Mouse (Mus musculus) lung, adult 2 months (tissue): ENCODE results near the gene Klk1b5. TPM values are rescaled to one million over a fixed set of nuclear protein-coding genes. Genes with fewer than 3 reads are reported as not detected.
A peak's percentile ranks its signal among the peaks of the same experiment; 100 is the strongest.
"Not testable (repeated sequence)": the region's sequence is repeated elsewhere in the genome, so short reads cannot be mapped to it uniquely, and the experiment has no call there.

ENCODE experiments used
- DNase-seq: peaks from one replicate; pipeline ENCODE4 v3.0.0; 2022
- H3K4me1 ChIP-seq: fragments of 200-500 bp; 2 replicates; pipeline ENCODE4 v1.6.1; 2011; ENCODE audit warnings: low read length; ENCODE audit not compliant: control insufficient read depth, insufficient read depth
- H3K4me3 ChIP-seq: fragments of 200-500 bp; replicated peaks from 2 replicates; pipeline ENCODE3; 2011; ENCODE audit warnings: low read depth, mild to moderate bottlenecking, control low read depth, low read length; ENCODE audit errors: extremely low read depth
- CTCF ChIP-seq: fragments of 200-500 bp; IDR thresholded peaks from 2 replicates; pipeline ENCODE4 v1.5.1; 2011; ENCODE audit warnings: mild to moderate bottlenecking, low read length, control low read depth; ENCODE audit not compliant: insufficient read depth
- POLR2A ChIP-seq: fragments of 200-500 bp; IDR thresholded peaks from 2 replicates; pipeline ENCODE4 v1.6.1; 2011; ENCODE audit warnings: low read depth, mild to moderate bottlenecking, control low read depth, low read length, borderline replicate concordance; ENCODE audit errors: extremely low read depth
- WGBS: fragments of 180-500 bp; shearing (Covaris S2); methylation state at CpG from one replicate; pipeline ENCODE4 v1.1.7; 2018; 5-methylcytosine and 5-hydroxymethylcytosine counted together
- polyA plus RNA-seq: library from polyadenylated mRNA; depleted of rRNA; stranded (reverse); fragments of >200 nt; gene quantifications from 2 replicates; pipeline ENCODE4 v1.2.3, GENCODE M21; 2012

The Klk1b5 gene
- polyA plus RNA-seq, 1 experiment, result not detected

DNA sequence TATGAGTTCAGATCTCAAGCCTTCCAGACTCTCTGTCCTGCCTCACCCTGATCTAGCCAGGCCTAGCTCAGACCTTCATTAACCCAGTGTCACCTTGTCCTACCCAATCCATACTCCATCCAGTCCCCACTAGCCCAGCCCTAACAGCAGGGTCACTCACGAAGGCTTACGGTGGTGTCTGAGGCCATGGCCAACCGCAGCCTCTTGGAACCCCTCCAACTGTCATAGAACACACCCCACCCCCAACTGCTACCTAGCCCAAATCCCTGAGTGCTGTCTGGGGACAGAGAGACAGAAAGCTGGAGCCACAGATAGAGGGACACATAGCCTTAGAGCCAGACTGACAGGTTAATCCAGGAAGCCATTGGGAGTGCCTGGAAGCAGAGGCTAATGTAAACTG, 20.2 kb downstream of the Klk1b5 start, which contains the start of gene Gm36864:
Gene Gm36864 (plus strand): TSS at position 269 of the 400 bp plus-strand sequence.
- 67% methylated on average over 3 of the region's 3 CpGs for WGBS
- Histone ChIP-seq H3K4me3 (no peak within 1 kb of the TSS), H3K4me1 (no peaks in the 10 kb centered on the region)
- TF ChIP-seq POLR2A (no peak), CTCF (no peak)
- no peak for DNase-seq

GRCm38 (mm10) chr7:44239913-44240312, 24.2 kb downstream of the Klk1b5 start:
- Histone ChIP-seq H3K4me1 (no peaks in the 10 kb centered on the region), H3K4me3 (no peak overlapping the region)
- WGBS, result 40% methylated on average over 2 of the region's 2 CpGs
- no peak for DNase-seq
- TF ChIP-seq POLR2A (no peak), CTCF (no peak)

GRCm38 (mm10) chr7:44240712-44241111, 25.0 kb downstream of the Klk1b5 start:
- TF ChIP-seq POLR2A, result no peak
- TF ChIP-seq CTCF, result no peak
- whole genome bisulfite sequencing, result 57% methylated on average over 1 of the region's 1 CpGs
- DNase-seq, result no peak
- no peak overlapping the region for H3K4me3 ChIP-seq
- H3K4me1 ChIP-seq, result peaks cover 3% of the 10 kb centered on the region; the same call in 1 of the 2 replicates

GRCm38 (mm10) chr7:44241163-44241562, 25.4 kb downstream of the Klk1b5 start:
- Histone ChIP-seq H3K4me1 (peaks cover 3% of the 10 kb centered on the region; the same call in 1 of the 2 replicates), H3K4me3 (no peak overlapping the region)
- TF ChIP-seq CTCF (no peak), POLR2A (no peak)
- WGBS, result 66% methylated on average over 2 of the region's 2 CpGs
- no peak for DNase-seq

DNA sequence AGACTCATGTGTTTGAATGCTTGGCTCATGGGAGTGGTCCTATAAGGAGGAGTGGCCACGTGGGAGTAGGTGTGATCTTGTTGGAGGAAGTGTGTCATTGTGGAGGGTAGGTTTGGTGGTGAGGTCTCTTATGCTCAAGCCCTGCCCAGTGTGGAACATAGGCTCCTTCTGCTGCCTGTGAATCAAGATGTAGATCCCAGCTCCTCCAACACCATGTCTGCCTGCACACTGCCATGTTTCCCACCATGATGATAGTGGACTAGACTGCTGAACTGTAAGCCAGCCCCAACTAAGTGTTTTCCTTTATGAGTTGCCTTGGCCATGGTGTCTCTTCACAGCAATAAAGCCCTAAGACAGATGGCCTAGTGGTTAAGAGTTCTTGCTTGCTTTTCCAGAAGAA, 28.3 kb downstream of the Klk1b5 start:
- Histone ChIP-seq H3K4me1 (peaks cover 3% of the 10 kb centered on the region; the same call in 1 of the 2 replicates), H3K4me3 (no peak overlapping the region)
- WGBS, result 50% methylated on average over 1 of the region's 1 CpGs
- TF ChIP-seq POLR2A (no peak), CTCF (no peak)
- DNase-seq, result no peak

DNA sequence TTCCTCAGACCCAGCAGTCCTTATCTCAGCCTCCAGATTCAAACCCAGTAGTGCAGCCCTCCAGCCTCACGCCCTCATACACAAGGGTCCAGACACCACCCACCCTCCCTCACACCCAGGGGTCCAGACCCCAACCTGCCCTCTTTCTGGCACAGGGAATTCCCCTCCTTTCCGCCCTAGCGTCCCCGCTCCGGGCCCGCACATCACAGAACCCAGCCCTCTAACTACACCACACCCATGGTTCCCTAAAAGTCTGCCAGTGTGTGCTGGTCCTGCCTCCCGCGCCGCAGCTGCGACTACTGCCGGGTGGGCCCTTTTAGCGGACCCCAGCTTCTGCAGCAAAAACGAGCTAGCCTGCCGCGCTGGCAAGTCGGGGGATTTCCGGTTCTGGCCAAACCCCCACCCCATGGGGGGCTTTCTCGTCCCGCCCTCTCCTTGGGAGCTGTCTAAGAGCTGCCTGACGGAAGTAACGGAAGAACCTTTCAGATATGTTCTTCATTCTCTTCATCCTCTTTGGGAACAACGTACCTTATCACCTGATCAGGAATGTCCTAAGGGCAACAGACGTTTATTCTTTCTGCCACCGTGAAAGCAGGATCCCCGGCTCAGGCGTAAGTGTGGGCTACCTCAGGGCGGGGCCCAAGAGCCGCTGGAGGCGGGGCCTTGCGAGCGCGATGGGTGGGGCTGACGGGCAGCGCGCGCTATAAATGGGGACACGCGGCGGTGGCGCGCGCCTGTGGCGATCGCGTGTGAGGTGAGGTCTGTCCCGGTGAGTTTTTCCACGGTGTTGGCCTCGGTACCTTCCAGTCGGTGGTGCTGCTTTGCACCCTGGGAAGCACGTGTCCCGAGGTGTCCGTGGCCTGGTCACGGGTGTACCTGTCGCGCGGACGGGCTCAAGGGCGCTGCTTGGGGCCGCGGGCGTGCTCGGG, 30.6 kb downstream of the Klk1b5 start, which contains the start of the genes 1700028J19Rik and 2410002F23Rik:
Gene 1700028J19Rik (minus strand): TSS at position 641 of the 929 bp plus-strand sequence.
Gene 2410002F23Rik (plus strand): TSS at position 668 of the 929 bp plus-strand sequence.
- WGBS, result under 1% methylated on average over 62 of the region's 62 CpGs
- TF ChIP-seq POLR2A (peak; percentile 97), CTCF (no peak)
- peak; percentile 94 for DNase-seq
- Histone ChIP-seq H3K4me1 (peaks cover 3% of the 10 kb centered on the region; the same call in 1 of the 2 replicates), H3K4me3 (peak within 1 kb of the TSS; percentile 99)

DNA sequence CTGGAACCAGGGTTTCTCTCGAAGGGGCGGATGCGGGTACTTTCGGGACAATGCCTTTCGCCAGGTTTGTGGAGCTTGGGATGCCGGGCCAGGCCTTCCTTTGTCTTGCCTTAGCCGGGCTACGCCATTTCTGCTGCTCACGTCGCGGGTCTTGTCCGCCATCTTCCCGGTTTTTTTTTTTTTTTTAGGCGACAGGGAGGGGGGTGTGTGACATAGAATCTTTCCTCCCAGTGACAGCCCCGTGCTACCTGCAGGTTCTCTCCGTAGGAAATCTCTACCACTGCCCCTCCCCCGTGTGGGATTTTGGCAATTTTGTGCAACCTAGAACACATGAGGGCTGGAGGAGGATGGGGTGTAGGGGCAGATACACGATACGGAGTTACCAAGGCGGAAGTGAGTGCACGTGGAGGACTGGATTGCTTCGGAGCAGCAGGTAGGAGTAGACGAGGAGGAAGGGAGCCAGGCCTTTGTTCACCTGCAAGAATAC, 31.3 kb downstream of the Klk1b5 start:
- TF ChIP-seq CTCF (no peak), POLR2A (no peak)
- no peak for DNase-seq
- under 1% methylated on average over 23 of the region's 23 CpGs for WGBS
- Histone ChIP-seq H3K4me3 (peak overlapping the region; percentile 99), H3K4me1 (peaks cover 3% of the 10 kb centered on the region; the same call in 1 of the 2 replicates)

DNA sequence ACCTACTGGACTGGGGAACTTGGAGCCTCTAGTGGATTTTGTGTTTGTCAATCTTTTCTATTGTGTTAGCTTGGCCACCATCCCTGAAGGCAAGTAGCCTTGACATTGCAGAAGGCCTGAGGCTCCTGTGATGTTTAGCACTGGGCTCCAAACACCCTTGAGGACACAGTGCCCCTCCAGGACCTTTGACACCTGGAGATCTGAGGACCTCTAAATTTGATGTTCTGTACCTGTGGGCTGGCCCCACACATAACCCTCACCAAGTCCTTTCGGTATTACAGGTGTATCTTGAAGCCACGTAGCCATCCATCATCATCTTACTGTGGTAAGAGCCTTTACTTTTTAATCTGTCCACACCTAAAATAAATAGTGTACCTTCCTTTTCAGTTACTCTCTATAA, 32.2 kb downstream of the Klk1b5 start:
- 90% methylated on average over 2 of the region's 2 CpGs for WGBS
- no peak overlapping the region for H3K4me3 ChIP-seq
- DNase-seq, result no peak
- TF ChIP-seq CTCF (no peak), POLR2A (no peak)
- peaks cover 3% of the 10 kb centered on the region; the same call in 1 of the 2 replicates for H3K4me1 ChIP-seq

- WGBS, result 89% methylated on average over 4 of the region's 4 CpGs
- Histone ChIP-seq H3K4me1 (peaks cover 3% of the 10 kb centered on the region; the same call in 1 of the 2 replicates), H3K4me3 (no peak overlapping the region)
- TF ChIP-seq CTCF, result no peak
- no peak for TF ChIP-seq POLR2A
- no peak for DNase-seq
These were observed 33.5 kb downstream of the Klk1b5 start for GRCm38 (mm10) chr7:44249248-44249647.

DNA sequence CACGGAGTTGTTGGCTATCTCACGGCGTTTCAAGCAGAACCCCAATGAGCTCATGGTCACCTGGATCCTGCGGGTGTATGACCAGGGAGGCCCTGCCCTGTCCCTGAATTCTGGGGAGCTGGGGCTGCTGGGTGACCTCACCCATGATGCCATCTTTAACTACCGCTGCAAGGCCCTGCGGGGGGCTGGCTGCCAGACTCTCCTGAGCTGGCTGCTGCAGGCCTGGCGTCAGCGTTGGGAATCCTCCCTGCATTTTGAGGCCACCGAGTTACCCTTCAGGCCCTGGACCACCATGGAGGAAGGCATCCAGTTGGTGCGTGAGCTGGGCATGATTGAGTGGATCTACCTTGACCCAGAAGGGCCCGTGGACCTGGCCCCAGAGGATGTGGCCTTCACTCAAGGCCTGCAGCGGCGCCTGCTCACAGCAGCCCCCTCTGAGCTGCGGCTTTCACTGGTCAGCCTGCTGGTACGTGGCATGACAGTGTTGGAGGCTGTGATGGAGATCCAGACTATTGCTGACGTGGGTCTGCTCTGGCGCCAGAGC, 35.1 kb downstream of the Klk1b5 start:
- H3K4me1 ChIP-seq, DNase-seq, H3K4me3 ChIP-seq: not testable (repeated sequence)
- WGBS, result 89% methylated on average over 17 of the region's 17 CpGs
